Mouse (Mus musculus) cerebellum, postnatal 36 days (tissue): ENCODE measurements at regions not wholly inside any gene's neighbourhood (a gene's known extent, or its start where the extent isn't known, plus 50 kb on each side); places are given as distances from the start of the nearest gene placed in this dataset.

Experiments
- DNase-seq, 2 experiments: peaks; one replicate each; pipeline ENCODE4 v3.0.0; 2021 to 2022; ENCODE audit warnings: mixed read lengths in 2 of 2

DNA sequence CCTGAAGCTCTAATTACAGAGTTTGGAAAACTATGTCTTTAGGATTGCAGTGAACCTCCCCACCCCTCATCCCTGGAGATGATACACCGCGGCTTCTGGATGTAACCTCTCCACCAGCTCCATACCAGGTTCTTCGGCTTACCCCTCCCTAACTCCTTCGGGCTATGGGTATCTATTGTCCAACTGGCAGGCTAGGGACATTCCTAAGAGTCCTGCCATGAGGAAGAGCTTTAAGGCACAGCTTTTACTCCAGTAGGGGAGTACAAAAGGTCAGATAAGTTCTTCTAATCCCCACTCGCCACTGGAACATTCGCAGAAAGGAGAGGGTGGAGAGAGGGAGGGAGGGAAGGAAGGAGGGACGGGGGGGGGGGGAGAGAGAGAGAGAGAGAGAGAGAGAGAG lies 188.5 kb upstream of the Bcl6 start:
- no peak for DNase-seq

DNA sequence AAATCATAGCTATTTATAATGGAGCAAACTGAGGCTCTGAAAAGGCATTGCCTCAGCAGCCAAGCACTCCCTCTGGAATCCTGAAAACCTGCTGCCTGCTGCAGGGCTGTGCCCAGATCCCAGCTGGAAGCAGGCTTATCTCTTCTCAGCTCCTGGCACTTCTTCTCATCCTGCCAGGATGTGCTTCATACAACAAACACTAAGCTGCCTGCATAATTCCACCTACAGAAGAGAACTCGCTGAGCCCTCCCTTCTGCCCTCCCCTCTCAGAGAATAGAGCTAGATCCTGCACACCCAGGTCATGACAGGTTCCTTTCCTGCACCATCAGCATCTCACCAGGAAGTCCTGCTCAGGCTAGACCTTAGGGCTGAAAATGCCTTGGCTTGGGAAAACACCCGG lies 187.4 kb upstream of the Bcl6 start:
- peak; percentile 71 to 74 for DNase-seq

DNA sequence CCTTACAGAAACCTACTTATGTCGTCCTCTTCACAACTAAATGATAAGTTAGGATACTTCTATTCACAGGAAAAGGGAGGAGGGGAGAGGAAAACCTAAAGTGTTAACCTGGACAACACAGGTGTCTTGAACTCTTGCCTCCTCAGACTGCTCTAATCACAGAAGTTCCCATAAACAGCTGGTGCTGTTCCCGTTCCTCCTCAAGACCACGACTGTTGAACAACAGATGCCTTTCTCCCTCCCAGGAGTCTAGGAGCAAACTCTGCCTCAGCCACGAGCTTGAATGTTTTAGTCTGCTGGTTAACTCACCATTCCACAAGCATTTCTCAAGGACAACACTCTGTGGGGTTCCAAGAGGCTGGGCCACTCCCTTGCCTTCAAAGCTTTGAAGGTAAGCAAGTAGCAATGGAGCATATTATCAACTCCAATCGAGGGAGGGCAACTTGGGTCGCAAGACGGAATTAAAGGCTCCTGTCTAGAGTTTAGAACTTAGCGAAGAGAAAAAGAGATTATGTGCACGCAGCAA lies 186.6 kb upstream of the Bcl6 start:
- DNase-seq = no peak

DNA sequence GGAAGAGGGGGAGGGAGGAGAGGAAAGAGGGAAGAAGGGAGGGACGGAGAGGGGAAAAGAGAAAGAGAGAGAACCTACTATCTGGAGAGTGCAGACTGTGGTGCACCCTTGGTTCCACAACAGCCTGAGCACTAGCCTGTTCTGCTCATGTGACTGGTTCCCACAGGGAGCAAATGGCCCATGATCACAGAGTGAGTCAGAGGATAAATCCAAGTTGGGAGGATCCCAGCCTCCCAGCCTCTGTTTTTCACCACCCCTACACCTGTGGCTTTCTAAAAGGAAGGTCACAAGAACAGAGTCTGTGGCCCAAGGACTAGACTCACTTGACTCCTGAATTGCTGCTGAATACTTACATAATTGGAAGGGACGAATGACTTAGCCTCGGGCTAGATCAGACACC lies 185.9 kb upstream of the Bcl6 start:
- DNase-seq = no peak

DNA sequence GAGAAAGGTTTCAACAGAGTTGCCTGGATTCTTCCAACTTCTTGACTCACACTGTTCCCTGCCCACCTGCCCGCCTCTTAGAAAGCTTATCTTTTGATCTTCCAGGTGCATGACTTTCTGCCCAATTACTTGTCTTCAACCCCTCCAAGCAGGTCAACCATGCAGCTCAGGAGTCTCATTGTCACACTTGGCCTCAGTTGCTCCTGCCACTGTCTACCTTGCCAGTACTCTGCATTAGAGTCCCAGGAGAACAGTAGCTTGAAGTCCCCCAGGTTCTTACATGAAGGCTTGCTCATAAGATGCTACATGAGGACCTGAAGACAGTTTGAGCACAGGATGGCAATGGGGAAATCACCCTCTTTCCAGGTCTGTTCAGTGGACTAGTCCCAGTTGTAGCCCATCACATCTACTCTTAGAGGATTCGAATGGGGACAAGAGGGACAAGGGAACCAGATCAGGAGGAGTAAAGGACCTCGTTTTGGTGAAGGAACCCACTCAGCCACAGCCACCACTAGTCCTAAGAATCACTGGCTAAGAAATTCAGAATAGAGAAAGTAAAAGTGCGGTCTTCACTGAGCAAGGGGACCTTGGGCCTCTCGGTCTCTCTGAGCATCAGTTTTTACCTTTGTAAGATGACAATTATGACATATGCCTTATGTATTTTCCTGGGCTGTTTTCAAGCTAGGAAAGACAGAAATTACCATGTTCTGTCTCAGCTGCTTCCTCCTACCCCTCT lies 185.3 kb upstream of the Bcl6 start:
- no peak for DNase-seq

DNA sequence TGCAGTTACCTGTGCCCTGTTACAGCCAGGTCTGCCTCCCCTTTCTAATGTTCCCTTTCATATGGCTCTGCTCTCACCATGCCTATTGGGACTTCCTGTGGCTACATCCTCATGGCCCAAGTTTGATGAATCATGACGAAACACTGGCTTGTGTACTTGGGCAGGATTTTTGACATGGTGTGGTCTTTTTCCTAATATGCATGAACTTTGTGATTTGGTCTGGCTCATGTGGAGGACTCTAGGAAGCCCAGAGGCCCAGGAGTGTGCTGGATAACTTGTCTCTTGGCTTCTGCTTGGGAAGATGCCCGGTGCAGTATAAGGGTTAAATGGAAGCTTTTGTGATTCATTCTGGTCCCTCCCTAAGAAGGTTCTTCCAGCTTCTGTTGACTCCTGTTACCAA lies 184.0 kb upstream of the Bcl6 start:
- DNase-seq = no peak

DNA sequence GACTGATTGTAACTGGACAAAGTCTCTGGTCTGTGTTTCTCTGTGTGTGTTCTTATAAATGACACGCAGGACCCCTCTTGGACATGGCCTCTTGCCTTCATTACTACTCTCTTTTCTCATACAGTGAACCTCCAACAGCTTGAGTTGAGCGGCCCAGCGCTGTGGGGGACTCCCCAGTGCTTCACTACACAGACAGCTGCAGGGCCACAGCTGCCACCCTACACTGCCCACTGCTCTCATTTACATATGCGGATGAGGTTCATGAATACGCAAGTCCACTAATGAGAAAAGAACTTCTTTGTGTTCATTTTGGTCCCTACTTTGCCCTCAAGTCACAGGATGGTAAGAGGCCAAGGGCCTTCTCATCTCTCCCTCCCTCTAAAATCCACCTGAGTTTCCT lies 183.4 kb upstream of the Bcl6 start:
- DNase-seq = no peak

DNA sequence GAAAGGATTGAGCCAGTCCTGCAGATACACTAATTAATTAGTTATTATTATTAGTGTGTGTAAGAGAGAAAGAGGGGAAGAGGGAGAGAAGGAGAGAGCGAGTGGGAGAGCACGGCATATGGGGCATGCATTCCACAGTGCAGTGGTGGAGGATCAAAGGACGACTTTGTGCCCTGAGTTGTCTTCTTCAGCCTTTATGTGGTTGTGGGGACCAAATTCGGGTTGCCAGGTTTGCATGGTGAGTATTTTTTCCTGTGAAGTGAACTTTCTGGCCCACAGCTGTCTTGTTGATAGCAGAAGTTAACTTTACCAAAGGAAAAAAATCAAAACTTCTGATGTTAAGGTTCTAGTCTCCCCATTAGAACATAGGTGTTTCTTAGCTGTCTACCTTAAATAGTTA lies 182.5 kb upstream of the Bcl6 start:
- no peak for DNase-seq

DNA sequence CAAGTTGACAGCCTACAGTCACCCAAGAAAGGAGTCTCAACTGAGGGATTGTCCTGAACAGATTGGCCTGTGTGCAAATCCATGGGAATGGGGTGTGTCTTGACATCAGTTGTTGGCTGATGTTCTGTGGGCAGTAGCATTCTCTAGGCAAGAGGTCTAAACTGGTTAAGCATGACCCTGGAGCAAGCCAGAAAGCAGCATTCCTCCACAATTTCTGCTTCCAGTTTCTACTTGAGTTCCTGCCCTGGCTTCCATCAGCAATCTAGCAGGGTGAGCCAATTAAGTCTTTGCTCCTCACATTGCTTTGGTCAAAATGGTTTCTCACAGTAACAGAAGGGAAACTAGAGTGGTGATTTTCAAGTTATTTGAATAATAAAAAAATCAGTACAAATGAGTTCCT lies 177.8 kb upstream of the Bcl6 start:
- no peak for DNase-seq

DNA sequence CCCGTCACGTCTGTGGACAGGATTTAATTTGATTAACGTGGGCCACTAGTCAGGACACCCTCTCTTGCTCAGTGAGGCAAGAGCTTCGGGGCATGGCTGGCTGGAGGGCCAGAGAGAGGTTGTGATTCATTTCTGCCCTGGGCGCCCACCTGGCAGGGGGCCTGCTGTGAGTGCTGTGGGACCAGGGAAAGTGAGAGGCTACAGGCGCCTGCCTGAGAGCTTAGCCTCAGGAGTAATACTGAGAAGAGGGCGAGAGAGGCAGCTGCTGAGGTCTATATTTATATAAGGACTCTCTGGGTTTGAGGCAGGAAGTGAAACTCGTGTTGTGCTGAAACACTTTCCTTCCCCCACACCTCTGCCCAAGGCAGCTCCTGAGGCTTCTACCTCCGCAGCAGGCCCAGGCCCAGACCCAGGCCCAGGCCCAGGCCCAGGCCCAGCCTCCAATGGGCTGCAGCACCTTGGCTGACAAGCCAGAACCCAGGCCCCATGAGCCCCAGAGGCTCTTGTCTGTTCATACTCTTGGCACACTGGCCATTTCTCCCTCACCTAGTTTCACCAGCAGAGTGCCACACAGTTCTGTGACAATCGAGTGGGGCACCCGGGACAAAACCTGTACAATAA lies 176.9 kb upstream of the Bcl6 start:
- no peak for DNase-seq

DNA sequence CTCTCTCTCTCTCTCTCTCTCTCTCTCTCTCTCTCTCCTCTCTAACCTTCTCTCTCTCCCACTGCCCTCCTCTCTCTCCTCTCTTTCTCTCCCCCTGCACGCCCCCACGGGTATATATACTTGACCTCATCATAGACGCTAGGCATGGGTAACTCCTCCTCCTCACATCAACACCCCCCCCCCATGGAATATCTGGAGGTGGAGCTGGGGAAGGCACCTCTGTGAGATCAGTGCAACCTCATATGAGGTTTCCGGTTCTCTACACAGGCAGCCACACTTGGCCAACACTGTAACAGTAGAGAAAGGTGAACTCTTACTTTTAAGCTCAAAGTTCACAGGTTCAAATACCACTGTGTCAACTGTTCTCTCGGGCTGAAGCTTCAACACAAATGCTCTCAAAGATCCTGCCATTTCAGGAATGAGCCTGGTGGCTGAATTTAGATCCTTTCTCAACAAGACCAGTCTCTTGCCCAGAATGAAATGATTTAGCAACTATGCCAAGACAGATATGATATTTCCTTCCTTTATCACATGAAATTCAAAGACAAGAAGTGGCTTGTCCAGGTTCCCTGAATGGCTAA lies 172.1 kb upstream of the Bcl6 start:
- DNase-seq = no peak

DNA sequence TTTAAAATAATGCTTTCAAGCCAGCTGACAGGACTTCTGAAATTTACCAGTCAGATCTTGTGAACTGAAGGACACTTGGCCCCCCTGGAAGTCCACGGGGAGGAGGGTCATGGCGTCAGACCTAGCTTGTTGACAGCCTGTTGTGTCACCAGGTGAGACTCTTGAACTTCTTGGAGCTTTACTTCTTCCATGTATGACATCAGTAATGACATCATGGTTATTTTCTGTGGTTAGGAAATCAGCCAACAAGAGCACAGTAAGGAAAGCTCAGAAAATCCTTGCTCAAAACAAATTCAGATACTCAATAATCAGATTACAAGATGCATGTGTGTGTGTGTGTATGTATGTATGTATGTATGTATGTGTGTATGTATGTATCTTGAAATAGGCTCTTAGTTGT lies 170.7 kb upstream of the Bcl6 start:
- no peak for DNase-seq

DNA sequence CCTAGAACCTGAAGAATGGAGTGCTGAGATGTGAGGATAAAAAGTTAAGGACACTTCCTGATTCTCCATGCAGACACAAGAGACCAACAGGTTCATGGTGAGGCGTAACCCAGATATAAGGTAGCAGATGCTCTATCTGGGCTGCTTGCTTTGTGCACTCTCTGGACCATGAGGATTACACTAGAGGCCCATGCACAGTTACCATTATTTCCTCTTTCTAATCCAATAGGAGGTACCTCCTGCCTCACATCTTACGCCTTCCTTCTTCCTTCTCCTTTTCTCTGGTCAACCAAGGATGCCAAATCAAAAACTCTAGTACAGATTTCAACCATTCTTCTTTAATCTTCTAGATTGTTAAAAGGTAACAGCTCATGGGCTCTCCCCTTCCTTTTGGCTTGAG lies 169.1 kb upstream of the Bcl6 start:
- DNase-seq = no peak

DNA sequence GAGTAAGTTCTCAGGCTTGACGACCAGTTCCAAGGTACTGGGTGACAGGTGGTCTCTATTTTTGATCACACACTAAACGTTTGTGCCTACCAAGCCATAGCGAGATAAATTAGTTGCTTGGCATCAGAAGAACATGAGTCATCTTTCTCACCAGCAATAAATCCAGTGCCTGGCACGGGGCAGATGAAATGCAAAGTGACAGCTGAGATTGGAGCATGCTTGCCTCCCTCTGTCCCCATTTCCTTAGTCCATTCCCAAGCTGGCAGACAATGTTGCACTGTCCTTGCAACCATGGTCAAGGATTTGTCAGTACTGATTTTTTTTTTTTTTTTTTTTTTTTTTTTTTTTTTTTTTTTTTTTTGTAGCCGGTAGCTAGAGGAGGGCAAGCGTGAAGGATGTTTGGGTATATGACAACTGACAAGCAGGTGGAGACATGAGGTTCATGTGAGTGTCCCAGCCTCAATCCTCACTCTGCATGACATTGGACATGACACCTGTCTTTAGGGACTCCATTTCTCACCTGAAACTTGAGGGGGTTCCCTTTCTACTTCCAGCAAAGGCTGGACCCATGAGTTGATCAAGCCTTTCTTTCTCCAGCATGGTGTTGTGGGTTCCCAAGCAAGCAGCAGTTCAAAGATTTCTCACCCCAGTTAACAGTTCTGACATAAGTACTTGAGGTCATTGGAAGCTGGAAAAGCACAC lies 168.2 kb upstream of the Bcl6 start:
- peak; percentile 81 to 85 for DNase-seq

DNA sequence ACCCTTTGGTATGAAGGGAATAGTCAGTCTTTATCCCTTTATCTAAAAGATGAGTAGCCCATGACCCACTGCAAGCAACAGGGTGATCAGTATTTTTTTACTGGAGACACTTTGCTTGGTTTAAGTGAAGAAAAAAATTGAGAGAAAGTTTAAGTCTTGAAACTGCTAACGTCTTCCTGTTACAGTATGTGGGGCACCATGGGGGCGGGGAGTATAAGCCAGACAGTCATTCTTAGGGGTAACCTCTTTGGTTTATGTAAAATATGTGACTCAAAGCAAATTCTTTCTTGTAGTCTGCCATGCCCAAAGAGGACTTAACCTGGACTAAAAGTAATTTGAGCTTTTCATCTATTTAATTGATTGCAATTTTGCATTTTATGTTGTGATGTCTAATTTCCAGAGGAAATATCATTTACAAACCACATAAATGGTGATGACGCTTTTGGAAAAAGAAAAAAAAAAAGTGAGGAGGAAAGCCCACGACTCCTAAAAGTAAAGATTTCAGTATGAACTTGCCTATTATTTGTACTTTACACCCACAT lies 166.2 kb upstream of the Bcl6 start:
- no peak for DNase-seq

DNA sequence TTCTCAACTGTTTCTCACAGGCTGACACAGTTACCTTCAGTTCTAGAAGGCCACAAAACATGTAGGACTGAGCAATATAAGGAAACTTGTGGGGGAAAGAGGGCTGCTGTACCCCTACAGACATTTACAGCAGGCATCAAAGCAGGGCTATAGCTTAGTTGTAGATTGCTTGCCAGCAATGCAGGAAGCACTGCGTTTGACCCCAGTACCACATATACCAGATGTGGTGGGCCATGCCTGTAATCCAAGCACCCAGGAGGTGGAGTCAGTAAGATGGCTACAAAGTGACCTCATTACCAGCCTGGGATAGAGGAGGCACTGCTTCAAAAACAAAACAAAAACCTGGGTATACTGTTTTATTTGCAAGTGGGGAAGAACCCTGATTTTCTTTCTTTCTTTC lies 165.3 kb upstream of the Bcl6 start:
- DNase-seq = no peak

DNA sequence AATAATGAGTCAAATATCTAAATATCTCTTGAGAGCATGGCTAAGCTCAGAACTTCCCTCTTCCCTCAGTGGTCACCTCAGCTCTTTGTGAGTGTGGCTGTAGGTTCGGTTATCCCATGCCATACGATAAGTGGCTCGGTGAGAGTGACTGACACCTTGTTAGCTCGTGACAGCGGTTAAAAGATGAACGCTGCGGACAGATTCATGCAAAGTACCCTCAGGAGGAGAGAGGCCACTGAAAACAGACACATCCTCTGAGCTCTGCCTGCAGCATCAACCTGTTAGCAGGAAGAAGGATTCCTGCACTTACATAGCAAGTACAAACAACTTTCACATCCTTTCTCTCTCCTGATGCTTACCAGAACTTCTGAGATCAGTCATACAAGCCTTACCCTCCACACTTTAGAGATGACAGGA lies 163.2 kb upstream of the Bcl6 start:
- DNase-seq = no peak

DNA sequence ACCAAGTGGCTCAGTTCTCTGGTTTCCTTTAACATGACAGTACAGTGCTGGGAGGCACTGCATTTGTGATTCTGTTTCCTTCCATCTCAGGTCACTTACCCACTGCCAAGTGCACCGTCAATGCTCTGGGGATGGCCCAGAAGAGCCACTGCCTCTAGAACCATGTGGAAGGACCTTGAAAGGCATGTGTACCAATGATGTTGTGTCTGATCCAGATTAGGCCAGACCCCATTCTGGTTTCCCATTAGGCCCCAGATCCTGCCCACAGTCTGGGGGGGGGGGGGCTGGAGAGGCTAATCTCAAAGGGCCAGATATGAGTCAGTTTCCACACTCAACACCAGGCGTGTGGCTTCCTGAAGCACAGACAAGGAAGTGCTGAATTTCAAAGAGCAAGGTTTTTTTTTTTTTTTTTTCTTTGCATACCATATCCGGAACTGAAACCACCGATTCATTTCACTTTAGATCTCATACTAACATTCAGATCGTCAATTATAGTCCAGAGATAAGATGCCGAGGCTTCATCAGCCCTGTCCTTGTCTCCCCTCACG lies 162.6 kb upstream of the Bcl6 start:
- DNase-seq = no peak

DNA sequence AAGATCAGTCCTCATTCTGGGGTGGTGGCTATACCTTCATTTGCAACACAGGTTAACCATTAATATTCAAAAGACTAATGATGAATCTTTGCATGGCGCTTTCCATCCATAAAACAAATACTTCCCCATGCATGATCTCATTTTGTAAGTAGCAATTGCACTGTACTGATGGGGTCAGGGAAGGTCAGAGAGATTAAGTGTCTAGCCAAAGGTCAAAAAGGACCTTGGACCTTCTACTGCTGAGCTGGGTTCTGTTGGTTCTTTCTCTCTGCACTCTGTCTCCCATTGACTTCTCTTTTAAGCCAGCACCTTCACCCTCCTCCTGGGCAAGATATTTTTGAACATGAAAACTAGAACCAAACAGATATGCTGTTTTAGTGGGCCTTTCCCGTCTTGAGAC lies 161.9 kb upstream of the Bcl6 start:
- DNase-seq = no peak

DNA sequence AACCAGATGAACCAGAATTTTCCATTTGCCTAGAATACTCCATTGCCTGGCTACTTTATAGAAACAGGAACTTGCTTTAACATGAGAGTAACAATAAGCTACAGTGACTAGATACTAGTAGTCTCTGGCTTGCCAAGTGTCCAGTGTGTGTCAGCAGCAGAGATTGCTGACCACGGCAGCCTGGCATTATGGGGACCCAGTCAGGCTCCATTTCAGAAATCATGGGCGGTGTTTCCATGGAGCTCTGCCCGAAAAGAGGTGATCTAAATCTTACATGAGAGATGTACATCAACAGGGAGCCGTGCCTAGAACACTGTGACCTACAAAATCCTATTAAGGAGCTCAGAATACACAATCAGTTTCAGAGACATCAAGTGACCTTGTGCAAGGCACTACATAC lies 160.8 kb upstream of the Bcl6 start:
- peak; percentile 54 to 83 for DNase-seq

DNA sequence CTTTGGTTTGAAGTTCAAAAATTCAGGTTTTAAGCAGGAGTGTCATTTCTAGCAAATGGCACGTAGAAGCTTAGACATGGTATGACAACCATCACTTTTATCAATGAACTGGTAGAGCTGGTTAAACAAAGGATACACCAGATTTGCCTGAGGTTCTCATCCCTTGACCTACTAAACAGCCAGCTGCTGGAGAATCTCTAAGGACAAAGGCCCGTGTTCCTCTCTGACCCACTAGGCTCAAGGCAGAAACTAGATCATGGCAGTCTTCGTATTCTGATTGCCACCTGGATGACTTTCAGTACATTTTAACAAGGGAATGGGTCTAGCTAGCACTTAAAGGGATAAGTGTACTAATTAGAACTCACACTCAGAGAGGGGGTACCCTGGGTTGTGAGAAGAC lies 155.2 kb upstream of the Bcl6 start:
- DNase-seq = no peak

DNA sequence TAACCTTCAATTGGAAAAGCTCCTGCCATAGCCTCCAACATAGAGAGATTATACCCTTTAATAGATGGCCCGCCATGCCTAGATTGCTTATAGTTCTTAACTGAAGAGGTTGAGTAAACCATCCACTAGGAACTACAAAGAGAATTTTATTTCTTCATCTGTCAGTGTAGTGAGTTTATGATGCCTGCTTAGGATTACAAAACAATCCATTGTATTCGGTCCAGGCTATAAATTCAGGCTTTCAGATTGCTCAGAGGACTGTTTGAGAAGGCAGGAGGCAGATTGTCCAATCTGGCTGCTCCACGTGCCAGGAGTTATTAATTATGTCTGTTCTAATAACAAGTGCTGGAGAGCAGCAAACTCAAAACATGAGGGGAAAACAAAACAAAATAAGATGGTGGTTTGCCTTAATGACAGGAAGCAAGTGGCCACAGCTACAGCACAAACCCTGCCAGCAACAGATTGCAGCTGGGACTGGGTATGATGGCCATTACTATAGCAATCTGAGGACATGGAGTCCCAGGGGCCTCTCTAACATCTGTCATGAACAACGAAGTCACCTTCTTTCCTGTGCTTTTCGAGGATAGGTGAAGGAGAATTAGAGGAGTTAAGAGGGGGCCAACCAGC lies 154.4 kb upstream of the Bcl6 start:
- no peak for DNase-seq

DNA sequence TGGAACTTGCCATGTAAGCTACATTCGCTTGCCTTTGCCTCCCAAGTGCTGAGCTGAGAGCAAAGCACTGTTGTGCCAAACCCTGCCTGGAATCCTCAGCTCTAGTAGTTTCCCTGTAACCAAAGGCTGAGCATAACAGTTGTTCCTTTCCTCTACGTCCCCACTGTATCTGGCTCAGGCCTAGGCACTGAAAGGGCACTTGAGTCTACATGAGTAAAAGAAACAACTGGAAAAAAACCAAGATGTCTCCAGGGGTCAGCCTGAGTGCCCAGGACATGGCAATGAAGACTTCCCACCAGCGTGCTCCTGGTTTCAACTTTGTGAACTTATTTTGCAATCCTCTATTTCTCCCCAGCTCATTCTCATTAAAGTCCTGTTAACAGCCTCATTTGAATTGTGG lies 150.5 kb upstream of the Bcl6 start:
- DNase-seq = no peak
